Mouse (Mus musculus) ovary, postnatal 36 days (tissue): ENCODE results near the gene Cpeb1.

Source experiments
- DNase-seq: peaks from one replicate; pipeline ENCODE4 v3.0.0; 2022; ENCODE audit warnings: low spot score, mixed read lengths

Cpeb1 gene

GRCm38 (mm10) chr7:81327661-81328060, 127.6 kb downstream of the Cpeb1 start:
- no peak for DNase-seq

DNA sequence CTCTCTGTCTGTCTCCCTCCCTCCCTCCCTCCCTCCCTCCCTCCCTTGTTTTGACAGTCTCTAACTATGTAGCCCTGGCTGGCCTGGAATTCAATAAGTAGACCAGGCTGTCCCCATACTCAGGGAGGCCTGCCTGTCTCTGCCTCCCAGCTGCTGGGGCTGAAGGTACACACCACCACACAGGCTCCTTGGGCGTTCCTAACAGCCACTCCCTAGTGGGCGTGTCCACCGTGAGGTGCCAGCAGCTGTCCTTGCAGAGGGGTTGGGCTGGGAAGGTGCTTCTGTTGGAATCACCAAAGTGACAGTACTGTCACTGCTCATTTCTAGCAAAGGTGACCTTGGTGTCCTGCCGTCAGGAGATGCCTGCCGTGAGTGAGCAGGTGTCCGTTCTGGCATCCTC, 128.4 kb downstream of the Cpeb1 start:
- no peak for DNase-seq

- DNase-seq = no peak
These were observed 129.2 kb downstream of the Cpeb1 start for GRCm38 (mm10) chr7:81326043-81326442.

- DNase-seq = no peak
These were observed 133.5 kb downstream of the Cpeb1 start for GRCm38 (mm10) chr7:81321776-81322175.

- DNase-seq = no peak
These were observed 135.5 kb downstream of the Cpeb1 start for GRCm38 (mm10) chr7:81319749-81320148.

GRCm38 (mm10) chr7:81315583-81315982, 139.7 kb downstream of the Cpeb1 start:
- no peak for DNase-seq

DNA sequence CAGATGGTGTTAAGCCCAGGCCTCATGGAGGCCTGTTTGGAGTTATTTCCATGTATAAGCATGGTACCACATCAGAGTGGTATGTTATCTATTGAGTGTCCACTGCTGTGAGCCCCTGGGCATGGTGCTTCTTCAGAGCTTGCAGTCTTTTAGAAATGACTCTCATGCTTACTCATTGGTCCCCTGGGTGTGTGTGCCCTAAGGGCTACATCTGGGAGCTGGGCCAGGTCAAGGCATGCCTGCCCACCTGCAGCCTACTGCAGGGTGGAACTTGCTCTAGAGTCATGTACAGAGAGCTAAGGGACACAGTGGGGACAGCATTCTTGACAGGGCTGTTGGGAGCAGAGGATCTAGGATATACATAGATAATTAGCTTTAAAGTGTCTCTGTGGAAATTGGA, 143.7 kb downstream of the Cpeb1 start:
- no peak for DNase-seq

- no peak for DNase-seq
These were observed 144.1 kb downstream of the Cpeb1 start for GRCm38 (mm10) chr7:81311130-81311529.

DNA sequence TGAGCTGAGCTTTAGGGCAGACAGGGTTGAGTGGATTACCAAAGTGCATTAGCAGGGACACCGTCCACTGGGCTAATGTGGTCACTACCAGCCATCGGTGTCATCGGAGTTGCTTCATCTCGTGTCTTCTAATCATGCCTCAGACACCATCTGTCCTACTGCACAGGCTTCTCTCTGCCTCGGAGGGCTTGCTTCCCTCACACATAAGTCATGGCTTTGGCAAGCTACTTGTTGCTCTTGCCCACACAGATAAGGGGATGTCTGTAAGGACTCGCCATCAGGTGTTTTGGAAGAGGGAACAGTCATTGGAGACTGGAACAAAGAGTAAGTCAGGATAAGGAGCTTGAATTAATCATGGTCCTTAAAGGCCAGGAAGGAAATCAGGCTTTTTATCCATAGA, 146.0 kb downstream of the Cpeb1 start:
- DNase-seq = no peak

GRCm38 (mm10) chr7:81307735-81308134, 147.5 kb downstream of the Cpeb1 start:
- DNase-seq = no peak

DNA sequence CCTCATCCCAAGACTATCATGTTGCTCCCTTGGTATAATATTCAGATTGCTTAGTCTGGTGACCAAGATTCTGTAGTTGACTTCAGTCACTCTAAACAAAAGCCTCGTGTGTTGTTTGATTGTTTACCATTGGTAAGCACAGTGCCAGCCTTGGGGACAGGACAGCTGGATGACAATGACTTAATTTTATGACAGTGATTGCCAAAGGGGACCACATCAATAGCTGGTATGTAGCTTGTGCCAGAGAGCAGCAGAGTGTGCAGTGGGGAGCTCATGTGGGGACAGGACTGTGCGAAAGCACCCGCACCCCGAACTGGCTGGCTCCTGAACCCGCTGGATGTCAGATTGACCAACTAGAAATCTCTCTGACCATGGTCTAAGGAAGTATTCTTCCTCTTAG, 150.6 kb downstream of the Cpeb1 start:
- no peak for DNase-seq

GRCm38 (mm10) chr7:81304100-81304499, 151.2 kb downstream of the Cpeb1 start:
- DNase-seq = no peak

DNA sequence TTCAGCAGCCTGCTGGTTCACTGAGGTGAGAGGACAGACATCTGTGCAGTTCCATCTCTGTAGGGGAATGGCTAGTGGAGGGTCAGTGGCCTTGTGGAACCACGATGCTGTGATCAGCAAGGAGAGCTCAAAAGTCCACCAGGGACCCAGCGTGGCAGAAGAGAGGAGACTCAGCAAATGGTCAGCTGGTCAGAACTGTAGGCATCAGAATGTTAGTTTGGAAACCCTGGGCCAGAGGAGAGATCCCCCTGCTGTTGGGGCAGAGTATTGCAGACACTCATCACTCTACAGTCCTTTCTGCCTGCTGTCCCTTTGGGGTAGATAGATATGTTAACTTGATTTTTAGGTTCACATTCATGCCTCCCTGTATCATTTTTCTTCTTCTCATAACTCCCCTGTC, 151.6 kb downstream of the Cpeb1 start:
- no peak for DNase-seq

GRCm38 (mm10) chr7:81301323-81301722, 153.9 kb downstream of the Cpeb1 start:
- no peak for DNase-seq

DNA sequence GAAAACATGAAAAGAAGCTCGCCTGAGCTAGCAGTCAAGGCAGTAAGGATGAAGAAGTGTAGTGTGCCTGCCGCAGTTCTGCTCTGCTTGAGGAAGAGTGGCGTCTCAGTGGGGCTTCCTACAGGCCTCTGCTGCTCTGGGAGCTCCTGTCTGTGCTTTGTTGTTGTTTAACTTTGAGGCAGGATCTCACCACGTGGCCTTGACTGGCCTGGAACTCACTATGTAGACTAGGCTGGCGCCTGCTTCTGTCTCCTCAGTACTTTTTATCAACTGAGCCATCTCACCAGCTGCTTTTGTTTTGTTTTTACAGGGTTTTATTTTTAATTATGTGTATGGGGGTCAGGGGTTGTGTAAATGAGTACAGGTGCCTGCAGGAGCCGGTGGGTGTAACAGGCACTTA, 157.1 kb downstream of the Cpeb1 start:
- no peak for DNase-seq
